Mouse (Mus musculus) kidney, embryonic 14.5 days (tissue): ENCODE measurements around the gene Gnpat. TPM values are rescaled to one million over a fixed set of nuclear protein-coding genes. Genes with fewer than 3 reads are reported as not detected.

Experiments used
- ATAC-seq: fragments of 200-750 bp; cut with Nextera tagmentation; 2 replicates; pipeline ENCODE4 v1.8.0; 2017; ENCODE audit warnings: moderate number of reproducible peaks, mild to moderate bottlenecking, moderate TSS enrichment, moderate library complexity; ENCODE audit not compliant: low FRiP score, low TSS enrichment
- H3K27ac ChIP-seq: fragments of 300-500 bp; sonication (generic); 2 replicates; pipeline ENCODE4 v1.5.1; 2014; ENCODE audit warnings: low read depth, mild to moderate bottlenecking, low read length, moderate library complexity, mixed read lengths
- H3K27me3 ChIP-seq: fragments of 300-500 bp; sonication (generic); 2 replicates; pipeline ENCODE4 v1.6.1; 2014; ENCODE audit warnings: mild to moderate bottlenecking, low read length; ENCODE audit not compliant: control insufficient read depth, insufficient read depth
- H3K36me3 ChIP-seq: fragments of 300-500 bp; sonication (generic); 2 replicates; pipeline ENCODE4 v1.6.1; 2014; ENCODE audit warnings: low read length, mixed read lengths; ENCODE audit not compliant: control insufficient read depth, insufficient read depth
- H3K4me1 ChIP-seq: fragments of 300-500 bp; sonication (generic); 2 replicates; pipeline ENCODE4 v1.6.1; 2014; ENCODE audit warnings: low read length, mixed read lengths; ENCODE audit not compliant: control insufficient read depth, insufficient read depth
- H3K4me2 ChIP-seq: fragments of 300-500 bp; sonication (generic); replicated peaks from 2 replicates; pipeline ENCODE4 v1.6.1; 2014; ENCODE audit warnings: low read depth, mild to moderate bottlenecking, low read length
- H3K4me3 ChIP-seq: fragments of 300-500 bp; sonication (generic); 2 replicates; pipeline ENCODE4 v1.5.1; 2014; ENCODE audit warnings: mild to moderate bottlenecking, low read length
- H3K9ac ChIP-seq: fragments of 300-500 bp; sonication (generic); 2 replicates; pipeline ENCODE4 v1.6.1; 2014; ENCODE audit warnings: low read depth, mild to moderate bottlenecking, low read length, moderate library complexity
- H3K9me3 ChIP-seq: fragments of 300-500 bp; sonication (generic); 2 replicates; pipeline ENCODE4 v1.6.1; 2016; ENCODE audit warnings: low read length; ENCODE audit not compliant: control insufficient read depth
- WGBS: fragments of 180-500 bp; shearing (Covaris S2); extraction: QIAGEN DNeasy Blood & Tissue Kit; methylation state at CpG from one replicate; pipeline ENCODE4 v1.1.7; 2014; 5-methylcytosine and 5-hydroxymethylcytosine counted together
- polyA plus RNA-seq: library from polyadenylated mRNA; unstranded; fragments of >200 nt; fragmentation: Nextera tagmentation; extraction: Ambion mirVana; gene quantifications from 2 replicates; pipeline ENCODE4 v1.2.1, GENCODE M21; 2014

Gene Gnpat
- polyA plus RNA-seq, 1 experiment from 2014 or later: 122 TPM

- 3% methylated on average over 5 of the region's 5 CpGs for WGBS
- Histone ChIP-seq H3K9ac (no peak overlapping the region), H3K4me1 (peaks cover 10% of the 10 kb centered on the region), H3K36me3 (no peaks in the 10 kb centered on the region), H3K9me3 (no peaks in the 10 kb centered on the region), H3K4me3 (no peak overlapping the region), H3K27me3 (no peaks in the 10 kb centered on the region), H3K4me2 (no peak overlapping the region), H3K27ac (0 out of 2 replicates have a peak overlapping the region, but pooled peaks have one; percentile 8)
- ATAC-seq: 0 out of 2 replicates have a peak, but pooled peaks have one; percentile 22
Measured at GRCm38 (mm10) chr8:124827387-124827786, 35.4 kb upstream of the Gnpat start.

- no peaks in the 10 kb centered on the region for H3K27me3 ChIP-seq
- H3K9me3 ChIP-seq: no peaks in the 10 kb centered on the region
- H3K27ac ChIP-seq: no peak overlapping the region
- WGBS: 86% methylated on average over 24 of the region's 24 CpGs
- no peak overlapping the region for H3K4me2 ChIP-seq
- H3K36me3 ChIP-seq: no peaks in the 10 kb centered on the region
- ATAC-seq: no peak
- no peak overlapping the region for H3K4me3 ChIP-seq
- no peak overlapping the region for H3K9ac ChIP-seq
- peaks cover 11% of the 10 kb centered on the region for H3K4me1 ChIP-seq
Measured at GRCm38 (mm10) chr8:124828561-124829240, 34.1 kb upstream of the Gnpat start.

GRCm38 (mm10) chr8:124830050-124830449 is 32.8 kb upstream of the Gnpat start:
- Histone ChIP-seq H3K4me2 (no peak overlapping the region), H3K4me3 (no peak overlapping the region), H3K27ac (no peak overlapping the region), H3K36me3 (no peaks in the 10 kb centered on the region), H3K27me3 (no peaks in the 10 kb centered on the region), H3K4me1 (peaks cover 21% of the 10 kb centered on the region), H3K9me3 (no peaks in the 10 kb centered on the region), H3K9ac (no peak overlapping the region)
- WGBS: 79% methylated on average over 13 of the region's 13 CpGs
- no peak for ATAC-seq

- Histone ChIP-seq H3K4me2 (no peak overlapping the region), H3K4me1 (peaks cover 19% of the 10 kb centered on the region), H3K9me3 (no peaks in the 10 kb centered on the region), H3K27me3 (no peaks in the 10 kb centered on the region), H3K4me3 (no peak overlapping the region), H3K27ac (no peak overlapping the region), H3K36me3 (no peaks in the 10 kb centered on the region), H3K9ac (no peak overlapping the region)
- ATAC-seq: no peak
- 88% methylated on average over 6 of the region's 6 CpGs for WGBS
Measured at GRCm38 (mm10) chr8:124831531-124831930, 31.3 kb upstream of the Gnpat start.

GRCm38 (mm10) chr8:124831941-124832340 is 30.9 kb upstream of the Gnpat start:
- ATAC-seq: no peak
- 91% methylated on average over 6 of the region's 6 CpGs for WGBS
- no peaks in the 10 kb centered on the region; the same call in 1 of the 2 replicates for H3K36me3 ChIP-seq
- H3K27me3 ChIP-seq: no peaks in the 10 kb centered on the region
- no peak overlapping the region for H3K4me3 ChIP-seq
- peaks cover 15% of the 10 kb centered on the region for H3K4me1 ChIP-seq
- no peak overlapping the region for H3K9ac ChIP-seq
- H3K27ac ChIP-seq: no peak overlapping the region
- no peak overlapping the region for H3K4me2 ChIP-seq
- no peaks in the 10 kb centered on the region for H3K9me3 ChIP-seq

GRCm38 (mm10) chr8:124833430-124834205 is 29.2 kb upstream of the Gnpat start:
- peak overlapping the region; percentile 31; the same call in 1 of the 2 replicates for H3K4me2 ChIP-seq
- peaks cover 14% of the 10 kb centered on the region for H3K36me3 ChIP-seq
- no peak for ATAC-seq
- no peak overlapping the region for H3K4me3 ChIP-seq
- H3K27ac ChIP-seq: 0 out of 2 replicates have a peak overlapping the region, but pooled peaks have one; percentile 19
- H3K9me3 ChIP-seq: no peaks in the 10 kb centered on the region
- no peak overlapping the region for H3K9ac ChIP-seq
- WGBS: 29% methylated on average over 15 of the region's 15 CpGs
- H3K4me1 ChIP-seq: peaks cover 11% of the 10 kb centered on the region
- H3K27me3 ChIP-seq: no peaks in the 10 kb centered on the region

GRCm38 (mm10) chr8:124835848-124836247 is 27.0 kb upstream of the Gnpat start:
- no peak overlapping the region for H3K4me3 ChIP-seq

GRCm38 (mm10) chr8:124836273-124836672 is 26.6 kb upstream of the Gnpat start:
- H3K4me1 ChIP-seq: peaks cover 11% of the 10 kb centered on the region
- WGBS: 88% methylated on average over 7 of the region's 7 CpGs
- H3K36me3 ChIP-seq: peaks cover 38% of the 10 kb centered on the region
- H3K4me3 ChIP-seq: no peak overlapping the region
- no peak overlapping the region for H3K9ac ChIP-seq
- no peak overlapping the region for H3K4me2 ChIP-seq
- ATAC-seq: no peak
- H3K9me3 ChIP-seq: no peaks in the 10 kb centered on the region
- H3K27ac ChIP-seq: no peak overlapping the region
- no peaks in the 10 kb centered on the region for H3K27me3 ChIP-seq

More at GRCm38 (mm10) chr8:124835848-124836247, 27.0 kb upstream of the Gnpat start:
- Histone ChIP-seq H3K36me3 (peaks cover 34% of the 10 kb centered on the region), H3K9ac (no peak overlapping the region), H3K4me2 (no peak overlapping the region), H3K27me3 (no peaks in the 10 kb centered on the region), H3K4me1 (peaks cover 11% of the 10 kb centered on the region), H3K9me3 (no peaks in the 10 kb centered on the region), H3K27ac (no peak overlapping the region)
- ATAC-seq: no peak

- 90% methylated on average over 2 of the region's 2 CpGs for WGBS
- no peak for ATAC-seq
- no peaks in the 10 kb centered on the region for H3K27me3 ChIP-seq
- H3K4me1 ChIP-seq: peaks cover 11% of the 10 kb centered on the region
- no peak overlapping the region for H3K9ac ChIP-seq
- no peak overlapping the region for H3K4me3 ChIP-seq
- no peak overlapping the region for H3K27ac ChIP-seq
- peaks cover 42% of the 10 kb centered on the region for H3K36me3 ChIP-seq
- no peaks in the 10 kb centered on the region for H3K9me3 ChIP-seq
- H3K4me2 ChIP-seq: no peak overlapping the region
Measured at GRCm38 (mm10) chr8:124836907-124837306, 25.9 kb upstream of the Gnpat start.
